Mouse (Mus musculus) neutrophil, adult 5-6 weeks (primary cell): ENCODE data around the gene Terf2. TPM values are rescaled to one million over a fixed set of nuclear protein-coding genes. Genes with fewer than 3 reads are reported as not detected.
"Not testable (repeated sequence)": the region's sequence is repeated elsewhere in the genome, so short reads cannot be mapped to it uniquely, and the experiment has no call there.

ENCODE experiments used
- ATAC-seq: fragments of 151-379, 151-347 bp; 2 replicates; pipeline ENCODE4 v1.8.0; 2017; ENCODE audit warnings: mild to moderate bottlenecking, moderate TSS enrichment; ENCODE audit not compliant: insufficient number of reproducible peaks, poor library complexity, low FRiP score, severe bottlenecking; ENCODE audit errors: extremely low read depth
- total RNA-seq: library from RNA; stranded (forward); fragments of 200-1000 nt; gene quantifications from 2 replicates; pipeline ENCODE4 v1.2.3, GENCODE M21; 2017

Gene Terf2
- total RNA-seq, 1 experiment from 2014 or later: 27.8 TPM

GRCm38 (mm10) chr8:107116023-107116422 lies 19.7 kb upstream of the Terf2 start:
- ATAC-seq: peak; percentile 76; the same call in 1 of the 2 replicates

DNA sequence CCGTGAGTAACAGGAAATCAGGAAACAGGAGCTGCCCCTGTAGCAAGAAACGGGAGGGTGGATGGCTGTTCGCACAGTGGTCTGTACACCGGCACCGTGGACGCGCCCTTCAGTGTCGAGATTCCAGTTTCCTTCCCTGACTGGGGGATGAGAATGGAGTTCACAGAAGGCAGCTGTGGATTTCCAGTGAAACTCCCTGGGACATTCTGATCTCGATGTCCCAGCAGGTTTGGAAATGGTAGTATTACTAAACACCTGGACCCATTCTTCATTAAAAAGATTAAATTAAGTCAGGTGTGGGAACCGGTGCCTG lies 18.6 kb upstream of the Terf2 start:
- no peak for ATAC-seq

GRCm38 (mm10) chr8:107114150-107115007 lies 18.0 kb upstream of the Terf2 start:
- ATAC-seq: no peak

DNA sequence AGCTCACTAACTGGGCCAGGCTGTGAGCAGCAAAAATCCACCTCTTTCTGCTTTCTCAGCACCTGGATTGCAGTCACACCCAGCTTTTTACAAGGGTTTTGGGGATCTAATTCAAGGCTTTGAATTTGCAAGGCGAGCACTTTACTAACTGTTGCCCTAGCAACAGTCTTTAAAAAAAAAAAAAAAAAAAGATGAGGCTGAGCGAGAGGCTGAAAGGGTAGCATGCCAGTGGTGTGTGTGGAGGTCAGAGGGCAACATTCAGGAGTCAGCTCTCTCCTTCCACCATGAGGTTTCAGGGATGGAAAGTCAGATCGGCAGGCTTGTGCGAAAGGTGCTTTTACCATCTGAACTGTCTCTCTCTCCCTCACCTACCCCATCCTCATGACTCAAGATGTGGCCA lies 16.9 kb upstream of the Terf2 start:
- no peak for ATAC-seq

GRCm38 (mm10) chr8:107111340-107112105 lies 15.2 kb upstream of the Terf2 start:
- ATAC-seq: no peak

GRCm38 (mm10) chr8:107110629-107111330 lies 14.4 kb upstream of the Terf2 start:
- ATAC-seq: no peak

DNA sequence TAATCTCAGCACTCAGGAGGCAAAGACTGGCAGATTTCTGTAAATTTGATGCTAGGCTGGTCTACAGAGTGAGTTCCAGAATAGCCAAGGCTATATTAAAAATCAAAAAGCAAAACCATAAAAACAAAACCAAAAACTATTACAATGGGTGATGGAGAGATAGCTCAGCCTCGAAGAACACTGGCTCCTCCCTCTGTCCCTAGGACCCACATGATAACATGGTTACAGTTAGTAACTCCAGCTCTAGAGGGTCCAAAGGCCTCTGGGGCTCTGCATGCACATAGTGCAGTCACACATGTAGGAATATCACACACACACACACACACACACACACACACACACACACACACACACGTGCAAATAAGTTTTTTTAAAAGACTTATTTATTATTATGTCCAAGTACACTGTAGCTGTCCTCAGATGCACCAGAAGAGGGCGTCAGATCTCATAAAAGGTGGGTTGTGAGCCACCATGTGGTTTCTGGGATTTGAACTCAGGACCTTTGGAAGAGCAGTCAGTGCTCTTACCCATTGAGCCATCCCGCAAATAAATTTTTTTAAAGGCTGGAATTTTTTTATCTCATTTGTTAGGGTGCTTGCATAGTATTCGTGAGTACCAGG lies 13.6 kb upstream of the Terf2 start:
- ATAC-seq: no peak

DNA sequence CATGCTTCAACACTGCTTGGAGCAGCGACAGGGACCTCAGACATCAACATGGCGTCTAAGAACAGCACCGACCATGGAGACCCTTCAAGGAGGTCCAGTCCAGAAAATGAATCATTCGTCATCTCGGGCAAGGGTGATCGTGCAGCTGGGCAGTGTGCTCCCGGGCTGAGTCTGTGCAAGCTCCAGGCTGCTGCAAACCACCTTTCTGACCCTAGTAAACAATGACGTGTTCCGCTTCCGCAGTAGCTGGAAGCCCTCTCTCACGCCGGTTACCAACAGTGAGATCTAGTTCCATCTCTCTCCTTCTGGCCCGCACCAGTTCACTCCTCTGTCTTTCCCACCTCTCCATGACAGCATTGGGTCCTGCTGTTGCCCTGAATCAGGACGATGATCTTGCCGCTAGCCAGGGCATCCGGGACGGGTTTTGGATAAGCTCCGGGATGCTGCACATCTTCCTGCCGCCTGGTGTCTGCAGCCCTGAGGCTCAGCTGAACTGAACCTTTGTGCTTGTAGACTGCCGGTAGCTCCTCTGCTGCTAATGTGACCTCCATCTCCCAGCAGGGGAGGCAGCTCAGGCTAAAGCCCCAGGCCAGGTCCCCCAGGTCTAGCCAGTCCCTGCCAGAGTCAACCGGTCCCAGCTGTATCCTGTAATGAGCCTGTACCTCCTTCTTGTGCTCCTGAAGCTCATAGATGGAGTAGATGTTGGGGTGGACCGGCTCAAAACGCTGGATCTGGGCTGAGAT lies 12.8 kb upstream of the Terf2 start:
- no peak for ATAC-seq

DNA sequence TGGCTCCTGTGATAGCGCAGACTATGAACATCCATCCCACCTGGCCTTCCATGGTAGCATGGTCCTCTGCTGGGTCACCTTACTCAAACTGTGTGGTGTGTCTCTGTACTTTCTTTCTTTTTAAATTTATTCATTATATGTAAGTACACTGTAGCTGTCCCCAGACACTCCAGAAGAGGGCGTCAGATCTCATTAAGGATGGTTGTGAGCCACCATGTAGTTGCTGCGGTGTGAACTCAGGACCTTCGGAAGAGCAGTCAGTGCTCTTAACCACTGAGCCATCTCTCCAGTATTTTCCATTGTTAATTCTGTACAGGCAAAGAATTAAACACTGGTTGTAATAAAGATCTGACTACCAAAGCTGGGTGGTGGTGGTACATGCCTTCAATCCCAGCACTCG lies 11.7 kb upstream of the Terf2 start:
- ATAC-seq: not testable (repeated sequence)

DNA sequence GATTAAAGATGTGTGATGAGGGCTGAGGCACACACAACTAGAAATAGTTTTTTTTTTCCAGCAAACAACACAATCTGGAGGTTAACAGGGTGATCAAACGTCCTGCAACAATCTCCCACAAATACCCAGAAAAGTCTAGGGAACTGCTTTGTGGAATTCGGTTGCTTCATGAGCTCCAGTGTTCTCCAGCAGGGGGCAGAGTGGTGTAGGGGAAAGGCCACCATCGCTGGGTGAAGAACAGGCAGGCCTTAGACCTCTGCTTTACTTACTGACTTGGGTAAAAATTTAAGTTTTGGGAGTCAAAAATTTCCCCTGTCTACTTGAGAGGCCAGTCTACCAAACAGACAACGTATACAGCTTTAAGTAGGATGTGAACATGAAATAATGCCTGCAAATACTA lies 8.2 kb upstream of the Terf2 start:
- peak; percentile 56; the same call in 1 of the 2 replicates for ATAC-seq

GRCm38 (mm10) chr8:107100635-107101034 lies 4.3 kb upstream of the Terf2 start:
- no peak for ATAC-seq

GRCm38 (mm10) chr8:107095717-107096365 lies 506 bp downstream of the Terf2 start:
- ATAC-seq: peak; percentile 7; the same call in 1 of the 2 replicates

- no peak for ATAC-seq
These were observed 5.8 kb downstream of the Terf2 start for GRCm38 (mm10) chr8:107090531-107090930.

GRCm38 (mm10) chr8:107088526-107089063 lies 7.8 kb downstream of the Terf2 start:
- no peak for ATAC-seq

- no peak for ATAC-seq
These were observed 10.3 kb downstream of the Terf2 start for GRCm38 (mm10) chr8:107086018-107086417.

- no peak for ATAC-seq
These were observed 11.0 kb downstream of the Terf2 start for GRCm38 (mm10) chr8:107085358-107085757.

- ATAC-seq: no peak
These were observed 20.0 kb downstream of the Terf2 start for GRCm38 (mm10) chr8:107076239-107076888.
